26 mouse cellular contexts compared by ENCODE assay signal in the genomic region with DNA sequence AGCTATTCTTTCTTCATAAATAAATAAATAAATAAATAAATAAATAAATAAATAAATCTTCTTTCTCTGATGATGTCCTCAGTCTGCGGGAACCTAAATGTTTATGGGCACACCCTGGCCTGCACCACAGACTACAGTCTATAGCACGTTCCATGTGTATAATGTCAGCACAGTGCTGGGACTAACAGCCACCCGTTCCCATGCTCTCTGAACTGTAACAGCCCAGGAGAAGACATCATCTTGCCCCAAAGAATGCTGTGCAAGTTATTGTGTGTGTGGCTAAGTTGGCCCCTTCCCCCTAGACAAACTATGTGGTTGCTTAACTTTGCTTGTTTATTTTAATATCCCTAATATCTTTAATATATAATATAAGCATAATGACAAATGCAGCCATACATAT.
DNase-seq lines count a peak whose midpoint lies in the region; ATAC-seq and TF ChIP-seq lines count a peak whose summit lies in the region.
"Had no signal": no experiment of that assay in that cellular context is flagged by ENCODE, and none has a peak within 500 bp of the region (broad histone marks: within the 10 kb centered on the region; RNA-seq: fewer than 3 reads in every experiment).

No protein-coding gene starts in this region.

- no peak overlapping the region for H3ac ChIP-seq in myocyte (ENCODE audit: control insufficient read depth, insufficient read length)

- H3K79me2 ChIP-seq in myocyte (ENCODE audit: control insufficient read depth, insufficient read depth) = no peaks in the 10 kb centered on the region

- no peak for DNase-seq in intestine, embryonic 14.5 days (ENCODE audit: low spot score)
- DNase-seq in lung, postnatal 25 days (ENCODE audit: low spot score) = no peak
- DNase-seq in Muller cell, postnatal 12 days (ENCODE audit: inconsistent ontology term) = no peak
- DNase-seq: adrenal gland, adult 8-10 months; adrenal gland, postnatal 25 days; cerebellum, adult 11-12 months; cerebellum, adult 8-10 months; cerebellum, postnatal 10 days; cerebellum, postnatal 36 days; embryo, embryonic 11 days; forebrain, postnatal 0 days; gastrocnemius, adult 2 months; gastrocnemius, postnatal 14 days; heart, adult 18-20 months; heart, postnatal 14 days; heart, postnatal 4 days had no signal

- H3K4me2 ChIP-seq in intestine, embryonic 14.5 days (ENCODE audit: low read length) = no peak overlapping the region
- H3K4me2 ChIP-seq in intestine, postnatal 0 days (replicated peaks; ENCODE audit: low read depth) = no peak overlapping the region
- H3K4me2 ChIP-seq in lung, embryonic 15.5 days = 0 out of 2 replicates have a peak overlapping the region, but pooled peaks have one; percentile 2
- peak overlapping the region; percentile 59 for H3K4me2 ChIP-seq in myocyte (ENCODE audit: low read depth)
- H3K4me2 ChIP-seq: embryonic facial prominence, embryonic 15.5 days; heart, embryonic 13.5 days; hindbrain, embryonic 14.5 days had no signal

- H3K27ac ChIP-seq in intestine, embryonic 14.5 days (ENCODE audit: low read depth) = no peak overlapping the region
- no peak overlapping the region for H3K27ac ChIP-seq in intestine, postnatal 0 days (ENCODE audit: low read depth, low read length)
- H3K27ac ChIP-seq in lung, embryonic 15.5 days = peak overlapping the region; percentile 78
- H3K27ac ChIP-seq: embryonic facial prominence, embryonic 15.5 days; hindbrain, embryonic 14.5 days; hindbrain, postnatal 0 days had no signal

- peaks cover 5% of the 10 kb centered on the region; the same call in 1 of the 2 replicates for H3K4me1 ChIP-seq in intestine, embryonic 14.5 days (replicated peaks; ENCODE audit: control insufficient read depth, insufficient read depth, low read length)
- H3K4me1 ChIP-seq in intestine, postnatal 0 days (replicated peaks; ENCODE audit: control insufficient read depth, insufficient read depth, low read length) = no peaks in the 10 kb centered on the region
- peaks cover 47% of the 10 kb centered on the region for H3K4me1 ChIP-seq in lung, embryonic 15.5 days

- 0 out of 2 replicates have a peak, but pooled peaks have one; percentile 47 for ATAC-seq in intestine, embryonic 14.5 days (replicated peaks; ENCODE audit: low FRiP score, low TSS enrichment, low read depth)
- no peak for ATAC-seq in intestine, postnatal 0 days
- 0 out of 2 replicates have a peak, but pooled peaks have one; percentile 49 for ATAC-seq in lung, embryonic 15.5 days (ENCODE audit: borderline replicate concordance, extremely low read depth, low FRiP score, low TSS enrichment)
- ATAC-seq: activated CD4-positive, CD25-positive, alpha-beta regulatory T cell, adult 4 months; CD4-positive, CD25-positive, alpha-beta regulatory T cell, adult 4 months; forebrain, embryonic 14.5 days had no signal

- TF ChIP-seq POLR2A in myocyte (IDR thresholded peaks at IDR 0.05; ENCODE audit: insufficient read length, low read depth) = no peak

- H3K36me3 ChIP-seq in intestine, embryonic 14.5 days (ENCODE audit: control insufficient read depth, insufficient read depth, low read length) = no peaks in the 10 kb centered on the region
- H3K36me3 ChIP-seq in intestine, postnatal 0 days (ENCODE audit: control insufficient read depth, insufficient read depth) = no peaks in the 10 kb centered on the region
- H3K36me3 ChIP-seq in lung, embryonic 15.5 days = no peaks in the 10 kb centered on the region
- no peaks in the 10 kb centered on the region for H3K36me3 ChIP-seq in myocyte (ENCODE audit: control insufficient read depth, insufficient read depth)
- H3K36me3 ChIP-seq: embryonic facial prominence, embryonic 15.5 days; heart, embryonic 13.5 days had no signal

- H3K4me3 ChIP-seq in intestine, embryonic 14.5 days (ENCODE audit: low read depth, low read length) = no peak overlapping the region
- H3K4me3 ChIP-seq in intestine, postnatal 0 days (ENCODE audit: low read depth, low read length) = no peak overlapping the region
- no peak overlapping the region for H3K4me3 ChIP-seq in lung, embryonic 15.5 days
- no peak overlapping the region for H3K4me3 ChIP-seq in myocyte
- H3K4me3 ChIP-seq: embryonic facial prominence, embryonic 15.5 days; gastrocnemius, adult 2 months; heart, embryonic 13.5 days had no signal

- no peak overlapping the region for H3K9ac ChIP-seq in intestine, embryonic 14.5 days (ENCODE audit: low read length)
- no peak overlapping the region for H3K9ac ChIP-seq in intestine, postnatal 0 days (ENCODE audit: low read depth, low read length)
- H3K9ac ChIP-seq in lung, embryonic 15.5 days = no peak overlapping the region
- H3K9ac ChIP-seq: embryonic facial prominence, embryonic 15.5 days; forebrain, postnatal 0 days; heart, embryonic 13.5 days; hindbrain, embryonic 14.5 days had no signal

- 75% methylated on average over 3 of the region's 3 CpGs for WGBS in intestine, embryonic 14.5 days
- WGBS in intestine, postnatal 0 days = 84% methylated on average over 3 of the region's 3 CpGs
- 64% methylated on average over 3 of the region's 3 CpGs for WGBS in lung, embryonic 15.5 days

- no peaks in the 10 kb centered on the region for H3K27me3 ChIP-seq in intestine, embryonic 14.5 days (replicated peaks; ENCODE audit: control insufficient read depth, insufficient read depth, low read length)
- no peaks in the 10 kb centered on the region for H3K27me3 ChIP-seq in intestine, postnatal 0 days (replicated peaks; ENCODE audit: control insufficient read depth, insufficient read depth, low read length)
- no peaks in the 10 kb centered on the region for H3K27me3 ChIP-seq in lung, embryonic 15.5 days
- no peaks in the 10 kb centered on the region for H3K27me3 ChIP-seq in myocyte (ENCODE audit: control insufficient read depth, insufficient read depth, insufficient read length)
- H3K27me3 ChIP-seq: embryonic facial prominence, embryonic 15.5 days; heart, embryonic 13.5 days had no signal

- no peaks in the 10 kb centered on the region for H3K9me3 ChIP-seq in intestine, embryonic 14.5 days (ENCODE audit: control insufficient read depth, low read length)
- no peaks in the 10 kb centered on the region for H3K9me3 ChIP-seq in intestine, postnatal 0 days (ENCODE audit: control insufficient read depth)
- H3K9me3 ChIP-seq in lung, embryonic 15.5 days = no peaks in the 10 kb centered on the region
- H3K9me3 ChIP-seq: embryonic facial prominence, embryonic 15.5 days; heart, embryonic 13.5 days had no signal

- TF ChIP-seq CTCF in intestine, postnatal 0 days (IDR thresholded peaks at IDR 0.05; ENCODE audit: low read depth) = no peak

TF ChIP-seq in myocyte, 11 proteins besides CTCF, POLR2A, EP300 and RAD21:
- no peak for TF ChIP-seq E2F4 (IDR thresholded peaks at IDR 0.05; ENCODE audit: insufficient read depth)
- TF ChIP-seq USF1 (IDR thresholded peaks at IDR 0.05; ENCODE audit: low read depth) = no peak
- TF ChIP-seq TCF3 (IDR thresholded peaks at IDR 0.05; ENCODE audit: insufficient read length, low read depth) = no peak
- TF ChIP-seq SRF (IDR thresholded peaks at IDR 0.05; ENCODE audit: control insufficient read depth, insufficient read length, low read depth) = no peak
- no peak for TF ChIP-seq REST (IDR thresholded peaks at IDR 0.05; ENCODE audit: insufficient read depth, insufficient read length)

Comparison
In these comparisons a context has a peak if more than half of its experiments do, and no peak if none do; other contexts are left out.
1. H3K4me2 ChIP-seq: peak in lung, embryonic 15.5 days (single experiment) and myocyte (single experiment); none in intestine, embryonic 14.5 days (single experiment) and intestine, postnatal 0 days (single experiment).